Mouse (Mus musculus): Measurements from ENCODE around the gene Slc8a1.

The Slc8a1 gene

GRCm38 (mm10) chr17:81669816-81670691 is 68.1 kb downstream of the Slc8a1 start:
- in situ Hi-C loops (cut with MboI, MseI), result no loop called here

GRCm38 (mm10) chr17:81669062-81669815 is 68.9 kb downstream of the Slc8a1 start:
- in situ Hi-C loops (cut with MboI, MseI), result no loop called here

GRCm38 (mm10) chr17:81668466-81668865 is 69.7 kb downstream of the Slc8a1 start:
- in situ Hi-C loops (cut with MboI, MseI), result no loop called here

- in situ Hi-C loops (cut with MboI, MseI), result no loop called here
Measured at GRCm38 (mm10) chr17:81667935-81668334, 70.2 kb downstream of the Slc8a1 start.

- in situ Hi-C loops (cut with MboI, MseI), result no loop called here
Measured at GRCm38 (mm10) chr17:81666551-81666950, 71.6 kb downstream of the Slc8a1 start.

GRCm38 (mm10) chr17:81664916-81665315 is 73.3 kb downstream of the Slc8a1 start:
- in situ Hi-C loops (cut with MboI, MseI), result no loop called here

GRCm38 (mm10) chr17:81657828-81658227 is 80.3 kb downstream of the Slc8a1 start:
- in situ Hi-C loops (cut with MboI, MseI), result no loop called here

GRCm38 (mm10) chr17:81654548-81654947 is 83.6 kb downstream of the Slc8a1 start:
- in situ Hi-C loops (cut with MboI, MseI), result no loop called here

- in situ Hi-C loops (cut with MboI, MseI), result no loop called here
Measured at GRCm38 (mm10) chr17:81652958-81653357, 85.2 kb downstream of the Slc8a1 start.

- in situ Hi-C loops (cut with MboI, MseI), result no loop called here
Measured at GRCm38 (mm10) chr17:81636822-81637221, 101.4 kb downstream of the Slc8a1 start.

GRCm38 (mm10) chr17:81630471-81630870 is 107.7 kb downstream of the Slc8a1 start:
- in situ Hi-C loops (cut with MboI, MseI), result no loop called here

- in situ Hi-C loops (cut with MboI, MseI), result loop anchor here (10.0 kb wide), 1 partner anchor 946 kb away; no protein-coding TSS in a partner anchor
Measured at GRCm38 (mm10) chr17:81621188-81621644, 117.0 kb downstream of the Slc8a1 start.

GRCm38 (mm10) chr17:81618461-81618860 is 119.7 kb downstream of the Slc8a1 start:
- in situ Hi-C loops (cut with MboI, MseI), result no loop called here

- in situ Hi-C loops (cut with MboI, MseI), result no loop called here
Measured at GRCm38 (mm10) chr17:81616326-81616725, 121.9 kb downstream of the Slc8a1 start.

GRCm38 (mm10) chr17:81615391-81615790 is 122.8 kb downstream of the Slc8a1 start:
- in situ Hi-C loops (cut with MboI, MseI), result no loop called here

GRCm38 (mm10) chr17:81607515-81607914 is 130.7 kb downstream of the Slc8a1 start:
- in situ Hi-C loops (cut with MboI, MseI), result no loop called here

- in situ Hi-C loops (cut with MboI, MseI), result no loop called here
Measured at GRCm38 (mm10) chr17:81606084-81606483, 132.1 kb downstream of the Slc8a1 start.

- in situ Hi-C loops (cut with MboI, MseI), result no loop called here
Measured at GRCm38 (mm10) chr17:81605219-81605660, 132.9 kb downstream of the Slc8a1 start.

- in situ Hi-C loops (cut with MboI, MseI), result no loop called here
Measured at GRCm38 (mm10) chr17:81599072-81599471, 139.1 kb downstream of the Slc8a1 start.

- in situ Hi-C loops (cut with MboI, MseI), result no loop called here
Measured at GRCm38 (mm10) chr17:81589791-81590190, 148.4 kb downstream of the Slc8a1 start.

- in situ Hi-C loops (cut with MboI, MseI), result no loop called here
Measured at GRCm38 (mm10) chr17:81586759-81587158, 151.4 kb downstream of the Slc8a1 start.

- in situ Hi-C loops (cut with MboI, MseI), result no loop called here
Measured at GRCm38 (mm10) chr17:81579728-81580425, 158.3 kb downstream of the Slc8a1 start.
